Comparison of ENCODE assay signal across 7 mouse cellular contexts in the genomic region with DNA sequence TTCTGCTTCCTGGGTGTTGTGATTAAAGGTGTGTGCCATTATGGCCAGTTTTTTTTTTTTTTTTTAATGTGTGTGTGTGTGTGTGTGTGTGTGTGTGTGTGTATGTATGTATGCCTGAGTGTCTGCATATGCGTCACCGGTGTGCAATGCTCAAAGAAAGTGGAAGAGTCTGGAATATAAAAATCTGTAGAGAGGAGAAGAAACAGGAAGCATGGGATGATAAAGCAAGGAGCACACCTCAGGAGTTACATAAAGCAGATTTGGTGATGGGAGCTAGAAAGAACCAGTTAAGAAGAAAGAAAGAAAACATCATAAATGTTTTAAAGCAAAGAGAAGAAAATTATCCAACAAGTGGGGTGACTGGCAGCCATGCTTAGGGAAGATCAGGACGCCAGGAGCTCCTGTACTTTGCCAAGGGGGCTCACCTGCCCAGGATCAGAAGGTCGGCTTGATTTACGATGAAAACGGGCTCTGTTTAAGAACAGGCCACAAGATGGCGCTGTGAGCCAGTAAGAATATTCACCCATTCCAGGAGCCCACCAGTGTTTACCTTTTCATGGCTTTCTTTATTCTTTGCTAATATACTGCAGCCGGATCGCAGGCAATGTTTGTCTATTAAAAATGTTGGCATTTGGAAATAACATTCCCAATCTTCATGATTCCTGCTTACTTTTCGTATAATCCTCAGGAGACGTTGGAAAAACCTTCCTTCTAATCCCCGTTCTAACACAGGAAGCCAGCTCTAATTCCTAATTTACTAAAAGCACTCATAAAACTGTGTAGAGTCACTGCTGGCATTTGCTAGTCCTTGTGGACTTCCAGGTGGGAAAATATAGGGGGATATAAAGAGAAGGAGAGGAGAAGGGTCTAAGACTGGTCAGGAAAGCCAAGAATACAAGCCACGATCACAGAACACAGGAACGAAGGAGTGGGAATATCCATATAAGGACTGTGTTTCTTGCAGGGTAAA.
DNase-seq lines count a peak whose midpoint lies in the region; ATAC-seq and TF ChIP-seq lines count a peak whose summit lies in the region.

No protein-coding gene starts in this region.

- peak; percentile 72 for DNase-seq in NIH3T3 (ENCODE audit: low read depth)
- DNase-seq in brain, embryonic 14.5 days (ENCODE audit: low read depth) = peak; percentile 92
- DNase-seq in fibroblast of lung, adult 2 months (ENCODE audit: low read depth) = peak; percentile 11
- peak; percentile 93 for DNase-seq in hindbrain, embryonic 14.5 days (ENCODE audit: low spot score)
- DNase-seq in layer of hippocampus, postnatal 14 days (ENCODE audit: low spot score in 2 of 2) = peak; percentile 68 to 75
- DNase-seq in lung, postnatal 36 days = peak; percentile 71
- DNase-seq in right cerebral cortex, postnatal 14 days = peak; percentile 81

- H3K4me1 ChIP-seq in hindbrain, embryonic 14.5 days (replicated peaks; ENCODE audit: control insufficient read depth, insufficient read depth, low read length) = peaks cover 4% of the 10 kb centered on the region; the same call in 1 of the 2 replicates

- ATAC-seq in hindbrain, embryonic 14.5 days (ENCODE audit: low FRiP score) = peak; percentile 77; the same call in 1 of the 2 replicates

- no peaks in the 10 kb centered on the region for H3K36me3 ChIP-seq in hindbrain, embryonic 14.5 days (replicated peaks; ENCODE audit: control insufficient read depth, insufficient read depth)

- TF ChIP-seq CTCF in brain, embryonic 14.5 days (IDR thresholded peaks at IDR 0.05; ENCODE audit: borderline replicate concordance, extremely low read depth, insufficient read depth, insufficient read length) = peak; percentile 82

- no peaks in the 10 kb centered on the region for H3K9me3 ChIP-seq in hindbrain, embryonic 14.5 days (ENCODE audit: control insufficient read depth, low read length)

- WGBS in hindbrain, embryonic 14.5 days = 33% methylated on average over 14 of the region's 14 CpGs

- H3K27ac ChIP-seq in hindbrain, embryonic 14.5 days = no peak overlapping the region

- peak overlapping the region; percentile 33 for H3K4me2 ChIP-seq in hindbrain, embryonic 14.5 days (replicated peaks)

- no peak overlapping the region for H3K4me3 ChIP-seq in hindbrain, embryonic 14.5 days (replicated peaks; ENCODE audit: low read length)

- no peak for TF ChIP-seq POLR2A in brain, embryonic 14.5 days (IDR thresholded peaks at IDR 0.05; ENCODE audit: borderline replicate concordance, extremely low read depth, insufficient read depth, insufficient read length, poor library complexity, severe bottlenecking)

- no peaks in the 10 kb centered on the region for H3K27me3 ChIP-seq in hindbrain, embryonic 14.5 days (ENCODE audit: control insufficient read depth, insufficient read depth, low read length)

- no peak overlapping the region; the same call in 1 of the 2 replicates for H3K9ac ChIP-seq in hindbrain, embryonic 14.5 days

Comparison
In these comparisons a context has a peak if more than half of its experiments do, and no peak if none do; other contexts are left out.
1. DNase-seq: peak in every context shown above with its lines; median percentile 93 in hindbrain, embryonic 14.5 days; 92 in brain, embryonic 14.5 days; 81 in right cerebral cortex, postnatal 14 days; 72 in NIH3T3; 72 in layer of hippocampus, postnatal 14 days; 71 in lung, postnatal 36 days; 11 in fibroblast of lung, adult 2 months.